Mouse (Mus musculus): ENCODE data around the gene Iqcj.

DNA sequence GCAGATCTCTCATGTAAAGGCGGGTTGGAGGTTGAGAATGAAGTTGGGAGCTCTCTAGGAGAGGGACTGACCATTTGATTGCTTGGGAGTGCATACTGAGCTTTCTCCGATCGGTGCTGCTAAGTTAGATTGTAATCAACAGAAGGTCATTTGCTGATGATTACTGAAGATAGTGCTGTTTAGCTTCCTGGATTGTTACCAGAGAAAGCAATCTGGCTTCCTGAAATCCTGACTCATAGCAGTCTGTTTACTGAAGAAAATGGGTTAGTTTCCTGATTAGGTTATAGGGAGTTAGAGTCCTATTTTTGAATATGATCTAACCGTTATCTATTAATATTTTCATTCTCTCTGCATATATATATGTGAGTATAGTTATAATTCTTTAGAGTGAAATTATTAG, 209.3 kb downstream of the Iqcj start:
- no peak for TF ChIP-seq GATA1 (IDR thresholded peaks at IDR 0.05; ENCODE audit: borderline replicate concordance, low read length)
- no peak for TF ChIP-seq FLI1 (IDR thresholded peaks at IDR 0.05; ENCODE audit: low read length)

Data from megakaryocyte, embryonic 14.5 days (primary cell).